Mouse (Mus musculus): ENCODE data around the gene Rbfox1.
A peak's percentile ranks its signal among the peaks of the same experiment; 100 is the strongest.

Gene Rbfox1

DNA sequence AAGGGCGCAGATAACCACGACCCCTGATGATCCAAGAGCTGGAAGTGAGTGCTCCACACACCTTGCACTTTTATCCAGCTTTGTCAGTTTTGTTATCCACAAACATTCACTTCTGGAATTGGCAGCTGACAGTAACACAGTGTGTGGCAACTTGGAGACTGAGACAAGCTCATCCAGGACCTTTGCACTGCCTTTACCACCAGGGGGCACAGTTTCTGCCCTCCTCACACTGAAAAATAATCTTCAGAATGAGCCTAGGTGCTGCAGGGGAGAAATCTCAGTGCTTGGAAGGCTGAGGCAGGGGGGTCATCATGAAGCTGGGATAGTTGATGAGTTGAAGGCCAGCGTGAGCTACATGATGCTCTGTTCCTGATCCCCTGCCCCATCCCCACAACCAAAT lies 570.2 kb downstream of the Rbfox1 start:
- peak; percentile 16 for DNase-seq (ENCODE audit: low read depth, low spot score)

DNA sequence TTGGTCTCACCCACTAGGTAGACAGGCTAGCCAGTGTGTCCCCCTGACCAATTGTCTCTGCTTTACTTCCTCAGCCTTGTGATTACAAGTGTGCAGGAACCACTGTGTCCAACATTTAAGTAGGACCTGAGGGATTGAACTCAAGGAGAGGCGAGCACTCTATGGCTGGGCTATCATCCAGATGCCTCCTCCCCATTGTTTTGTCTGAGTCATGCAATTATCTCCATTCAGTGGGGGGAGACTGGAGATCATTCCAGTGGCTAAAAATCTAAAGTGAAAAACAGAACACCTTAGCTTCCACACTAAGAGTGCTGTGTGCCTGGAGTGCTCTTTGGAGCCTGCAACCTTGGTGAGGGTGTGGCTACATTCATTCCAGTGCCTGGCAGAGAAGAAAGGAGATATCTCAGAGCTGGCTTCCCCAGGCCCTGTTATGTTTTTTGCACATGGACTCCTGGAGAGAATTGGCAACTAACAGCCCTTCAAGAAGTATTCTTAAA lies 594.0 kb downstream of the Rbfox1 start:
- peak; percentile 50 for DNase-seq (ENCODE audit: low read depth, low spot score)

DNA sequence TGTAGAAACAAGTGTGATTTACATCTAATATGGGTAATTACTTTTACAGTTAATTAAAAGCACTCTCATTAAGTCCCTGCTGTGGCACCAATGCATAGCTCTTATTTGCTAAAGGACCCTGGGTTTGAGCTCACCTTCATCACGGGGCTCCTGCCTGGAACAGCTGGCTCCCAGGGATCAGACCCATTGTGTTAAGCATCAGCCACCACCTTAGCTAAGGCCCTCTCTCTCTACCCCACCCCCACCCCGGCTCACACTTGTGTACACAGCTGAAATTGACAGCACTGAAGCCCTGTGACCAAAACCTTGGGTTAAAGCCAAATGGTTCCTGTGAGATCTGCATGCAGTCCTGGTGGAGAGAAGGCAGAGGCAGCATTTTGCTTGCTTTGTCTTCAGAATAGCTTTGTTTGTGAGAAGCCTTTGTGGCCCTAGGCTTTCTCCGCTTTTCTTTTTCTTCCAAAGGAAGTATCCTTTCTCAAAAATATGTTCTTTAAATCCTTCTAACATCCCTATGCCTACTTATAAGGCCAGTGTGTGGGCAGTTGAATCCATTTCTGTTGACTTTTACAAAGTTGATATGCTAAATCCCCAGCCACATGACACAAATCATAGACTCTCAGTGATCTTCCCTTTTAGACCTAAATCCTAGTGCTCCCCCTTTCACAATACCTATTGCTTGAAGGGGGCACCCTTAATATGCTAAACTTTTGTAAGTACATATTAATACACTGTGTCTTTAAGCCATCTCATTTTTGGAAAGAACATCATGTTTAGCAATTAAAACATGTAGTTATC lies 594.7 kb downstream of the Rbfox1 start:
- peak; percentile 45 for DNase-seq (ENCODE audit: low read depth, low spot score)

DNA sequence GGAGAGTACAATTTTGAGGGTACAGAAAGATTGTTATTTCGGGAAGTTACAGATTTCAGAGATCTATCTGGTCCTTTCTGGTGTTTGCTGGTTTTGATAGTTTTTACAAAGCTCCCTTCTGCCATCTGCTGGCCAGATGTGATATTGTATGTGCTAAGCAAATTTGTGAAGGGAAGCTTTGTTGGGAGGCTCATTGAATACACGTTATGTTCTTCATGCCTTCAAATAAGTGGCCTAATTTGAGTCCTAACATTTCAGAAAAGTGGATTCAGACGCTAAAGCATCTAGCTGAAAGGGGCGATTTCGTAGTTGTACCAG lies 595.2 kb downstream of the Rbfox1 start:
- DNase-seq (ENCODE audit: low read depth, low spot score): peak; percentile 83

DNA sequence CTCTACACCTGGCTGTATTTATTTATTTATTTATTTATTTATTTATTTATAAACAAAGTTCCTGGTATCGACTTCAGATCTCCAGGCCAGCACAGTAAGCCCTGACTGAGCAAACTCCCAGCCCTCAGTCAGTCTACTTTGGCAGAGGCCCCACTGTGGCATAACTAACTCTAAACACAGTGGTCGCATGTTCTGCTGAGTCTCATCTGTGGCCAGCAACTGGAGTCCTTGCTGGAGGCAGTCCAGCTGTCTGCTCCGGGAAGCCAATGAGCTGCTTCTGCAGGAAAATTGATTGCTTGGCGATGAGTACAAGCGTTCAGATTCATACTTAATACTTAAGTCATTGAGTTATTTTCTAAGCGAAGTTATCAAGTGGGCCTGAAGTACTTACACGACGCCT lies 598.5 kb downstream of the Rbfox1 start:
- DNase-seq (ENCODE audit: low read depth, low spot score): no peak

DNA sequence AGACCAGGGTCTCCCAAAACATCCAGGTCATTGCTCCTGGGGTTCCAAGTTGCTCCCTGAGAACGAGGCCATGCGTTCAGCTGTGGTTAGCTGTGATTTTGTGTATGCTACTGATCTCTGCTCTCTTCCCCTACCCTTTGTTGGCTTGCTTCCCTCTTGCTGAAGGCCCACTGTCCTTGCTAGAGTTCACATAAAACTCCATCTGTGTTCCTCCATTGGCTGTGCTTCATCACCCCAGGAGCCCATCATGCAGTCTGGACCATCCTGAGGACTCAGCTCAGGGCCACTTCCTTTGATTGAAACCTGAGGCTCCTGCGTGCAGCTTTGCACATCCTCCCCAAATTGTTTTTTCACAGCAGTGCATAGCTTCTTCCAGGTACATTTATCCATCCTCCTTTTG lies 600.5 kb downstream of the Rbfox1 start:
- DNase-seq (ENCODE audit: low read depth, low spot score): no peak

DNA sequence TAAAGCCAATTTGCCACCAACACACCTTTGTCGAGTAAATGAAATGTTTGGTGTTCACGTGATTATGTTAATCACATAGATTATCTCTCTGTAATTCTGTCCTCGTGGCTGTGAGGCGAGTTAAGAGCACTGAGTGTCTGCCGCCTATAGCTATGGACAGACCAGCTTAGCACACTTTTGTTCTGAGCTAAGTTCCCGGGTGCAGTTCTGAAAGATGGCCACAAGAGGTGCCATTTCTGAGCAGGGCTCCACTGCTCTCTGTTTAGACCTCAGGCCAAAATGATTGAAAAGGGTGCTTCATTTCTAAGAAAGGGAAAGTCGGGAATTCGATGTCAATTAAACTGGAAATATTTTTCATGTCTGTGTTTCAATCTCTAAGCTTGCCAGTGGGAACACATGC lies 617.1 kb downstream of the Rbfox1 start:
- DNase-seq (ENCODE audit: low read depth, low spot score): peak; percentile 31

DNA sequence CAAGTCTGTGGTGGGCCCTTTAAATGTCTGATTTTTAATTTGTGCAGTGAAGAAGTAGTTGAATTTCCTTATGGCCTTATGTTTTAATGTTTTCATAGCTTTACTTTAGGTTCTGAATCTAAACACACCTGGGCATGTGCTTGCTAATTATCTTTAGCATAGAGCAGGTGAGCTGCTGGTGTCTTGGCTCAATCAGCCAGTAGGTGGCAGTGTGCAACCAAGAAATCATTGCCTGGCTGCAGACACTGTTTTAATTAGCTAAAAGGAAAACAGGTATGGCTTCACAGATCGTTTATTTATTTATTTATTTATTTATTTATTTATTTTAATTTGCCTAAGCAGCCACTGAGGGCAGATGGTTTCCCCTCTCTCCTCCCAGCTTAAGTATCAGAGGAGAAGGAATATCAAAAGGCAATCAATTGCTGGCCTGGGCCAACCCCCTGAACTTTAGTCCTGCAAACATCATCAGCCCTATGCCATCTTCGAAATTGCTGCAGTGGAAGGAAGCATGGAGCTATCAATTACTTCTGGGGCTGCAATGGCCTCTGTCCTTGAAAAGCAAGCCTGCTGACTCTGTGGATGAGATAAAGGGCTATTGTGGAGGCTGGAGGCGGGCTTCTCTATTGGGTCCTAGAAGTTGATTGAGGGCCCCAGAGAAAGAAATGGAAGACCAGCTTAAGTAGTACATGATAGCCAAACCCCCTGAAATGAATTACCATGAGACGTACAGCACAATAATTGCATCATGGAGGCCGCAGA lies 618.6 kb downstream of the Rbfox1 start:
- peak; percentile 57 for DNase-seq (ENCODE audit: low read depth, low spot score)

DNA sequence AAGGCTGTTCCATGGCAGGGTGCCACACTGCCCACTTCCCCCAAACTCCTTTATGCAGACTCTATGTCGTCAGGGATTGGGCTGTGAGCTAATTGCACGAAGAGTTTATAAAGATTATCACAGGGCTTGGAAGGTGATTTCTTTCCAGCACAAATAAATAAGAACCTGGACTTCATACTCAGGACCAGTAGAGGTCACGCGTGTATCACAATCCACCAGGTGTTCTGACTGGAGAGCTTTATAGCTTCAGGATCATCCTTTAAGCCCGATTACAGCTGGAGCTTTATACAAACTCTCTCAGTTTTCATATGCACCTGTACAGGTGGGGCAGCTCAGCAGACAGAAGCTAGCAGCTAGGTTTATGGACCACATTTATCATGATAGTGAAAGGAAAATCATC lies 623.8 kb downstream of the Rbfox1 start:
- peak; percentile 29 for DNase-seq (ENCODE audit: low read depth, low spot score)

DNA sequence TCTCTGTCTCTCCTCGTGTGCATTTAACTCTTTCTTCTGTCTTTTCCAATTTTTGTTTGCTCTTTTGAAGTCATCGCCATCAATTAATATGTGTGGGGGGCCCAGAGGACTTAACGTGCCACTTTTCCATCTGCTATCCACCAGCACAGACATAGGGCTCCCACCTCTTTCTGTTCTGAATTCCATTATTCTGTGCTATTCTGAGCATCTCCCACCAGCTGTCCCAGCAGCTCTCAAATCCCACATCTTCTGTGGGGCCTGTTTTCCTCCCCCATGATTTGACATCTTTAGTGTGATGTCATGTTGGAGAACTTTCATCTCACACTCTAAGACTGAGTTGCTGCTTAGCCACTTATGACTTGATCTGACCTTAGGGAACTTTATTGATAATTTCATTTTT lies 634.3 kb downstream of the Rbfox1 start:
- no peak for DNase-seq (ENCODE audit: low read depth, low spot score)

DNA sequence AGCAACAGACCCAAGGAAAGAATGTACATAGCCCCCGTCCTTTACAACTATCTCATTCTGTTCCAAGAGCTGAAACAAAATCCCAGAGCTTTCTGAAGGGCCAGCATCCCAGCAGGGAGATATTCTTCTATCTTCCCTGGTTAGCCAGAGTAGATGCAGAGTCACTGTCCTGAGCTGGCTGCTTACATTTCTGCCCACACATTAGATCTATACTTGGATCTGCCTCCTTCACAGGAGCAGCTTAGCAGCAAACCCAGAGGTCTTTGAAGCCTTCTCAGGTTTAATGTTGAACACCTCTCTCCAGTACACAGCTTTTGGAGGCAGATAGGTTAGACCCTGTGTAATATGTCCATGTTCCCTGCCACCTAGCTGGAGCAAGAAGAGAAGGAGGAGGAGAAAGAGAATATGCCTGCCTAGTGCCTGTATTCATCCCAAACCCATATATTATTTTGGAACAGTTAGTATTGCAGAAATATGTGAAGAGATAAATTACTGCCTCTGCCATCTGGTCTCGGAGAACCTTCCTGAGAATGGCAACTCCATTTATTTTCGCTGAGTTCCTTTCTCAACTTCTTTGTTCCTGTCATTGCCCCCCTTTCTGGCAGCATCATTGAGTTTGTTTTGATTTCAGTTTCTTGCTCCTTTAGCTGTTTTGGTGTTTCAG lies 640.5 kb downstream of the Rbfox1 start:
- DNase-seq (ENCODE audit: low read depth, low spot score): no peak

DNA sequence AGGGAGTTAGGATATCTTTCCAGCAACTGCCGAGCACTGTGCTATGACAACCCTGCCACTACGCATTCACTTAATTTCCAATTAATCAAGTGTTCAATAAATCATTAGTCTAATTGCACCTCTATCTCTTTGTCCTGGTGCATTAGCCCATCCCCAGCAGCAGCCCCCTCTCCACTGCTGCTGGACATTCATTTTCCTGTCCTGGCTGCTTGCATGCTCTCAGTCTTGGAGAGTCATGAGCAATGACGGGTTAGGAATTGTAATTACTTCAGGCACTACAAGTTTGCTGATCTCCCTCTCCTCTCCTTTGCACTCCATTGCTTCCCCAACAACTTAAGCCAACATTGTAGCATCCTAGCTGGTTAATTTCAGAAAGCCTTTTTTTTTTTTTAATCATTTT lies 646.3 kb downstream of the Rbfox1 start:
- DNase-seq (ENCODE audit: low read depth, low spot score): no peak

DNA sequence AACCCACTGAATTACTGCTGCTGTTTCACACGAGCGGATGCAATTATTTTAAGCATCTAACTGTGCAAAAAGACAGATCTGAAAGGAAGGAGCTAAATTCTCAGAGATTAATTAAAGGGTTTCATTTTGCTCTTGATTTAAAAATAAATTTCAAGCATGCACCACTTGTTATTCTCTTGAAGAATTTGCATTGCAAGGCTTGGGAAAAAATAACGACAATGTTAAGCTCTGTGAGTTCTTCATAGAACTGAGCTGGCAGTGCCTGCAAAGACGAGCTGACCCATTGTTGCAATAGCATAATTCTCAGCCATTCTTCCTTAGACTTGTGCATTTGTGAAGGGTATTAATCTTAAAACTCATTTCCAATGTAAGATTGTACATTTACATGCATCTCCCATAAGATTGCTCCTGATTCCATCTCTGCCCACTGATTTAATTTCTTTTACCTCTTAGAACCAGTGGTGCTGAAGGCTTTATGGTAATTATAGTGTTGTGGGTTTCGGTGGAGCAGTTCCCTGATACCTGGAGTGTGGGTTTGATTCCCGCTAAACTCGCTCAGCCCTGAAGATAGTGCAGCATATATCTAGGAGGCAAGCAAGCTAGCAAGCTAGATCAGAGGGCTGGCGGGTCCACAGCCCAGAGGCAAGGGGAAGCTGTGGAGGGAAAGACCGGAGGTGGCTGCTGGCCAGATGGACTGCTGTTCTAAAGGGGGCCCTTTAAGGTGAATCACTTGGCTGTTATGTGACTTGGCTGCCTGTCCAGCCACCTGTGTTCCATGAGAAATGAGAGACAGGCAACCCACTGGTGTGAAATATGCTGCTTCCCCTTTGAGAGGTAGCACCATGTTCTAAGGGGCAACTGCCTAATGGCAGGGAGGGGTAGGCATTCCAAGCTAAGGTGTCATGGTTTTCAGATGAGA lies 647.2 kb downstream of the Rbfox1 start:
- DNase-seq (ENCODE audit: low read depth, low spot score): no peak

DNA sequence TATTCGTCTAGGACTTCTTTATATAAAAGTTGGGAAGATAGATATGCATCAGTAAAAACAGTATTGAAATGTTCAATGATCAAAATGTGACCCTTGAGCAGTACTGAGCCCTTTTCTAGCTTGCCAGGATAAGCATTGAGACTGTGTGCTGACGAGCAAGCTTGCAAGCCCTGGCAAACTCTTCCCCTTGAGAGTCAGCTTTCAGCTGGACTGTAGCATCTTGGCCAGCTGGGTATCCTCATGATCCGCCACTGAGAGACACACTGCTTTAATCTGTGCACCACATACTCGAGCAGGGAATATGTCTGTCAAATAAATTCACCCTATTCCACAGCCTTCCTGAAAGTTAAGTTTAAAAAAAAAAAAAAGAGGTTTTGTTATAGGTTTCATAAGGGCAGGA lies 670.6 kb downstream of the Rbfox1 start:
- DNase-seq (ENCODE audit: low read depth, low spot score): no peak

DNA sequence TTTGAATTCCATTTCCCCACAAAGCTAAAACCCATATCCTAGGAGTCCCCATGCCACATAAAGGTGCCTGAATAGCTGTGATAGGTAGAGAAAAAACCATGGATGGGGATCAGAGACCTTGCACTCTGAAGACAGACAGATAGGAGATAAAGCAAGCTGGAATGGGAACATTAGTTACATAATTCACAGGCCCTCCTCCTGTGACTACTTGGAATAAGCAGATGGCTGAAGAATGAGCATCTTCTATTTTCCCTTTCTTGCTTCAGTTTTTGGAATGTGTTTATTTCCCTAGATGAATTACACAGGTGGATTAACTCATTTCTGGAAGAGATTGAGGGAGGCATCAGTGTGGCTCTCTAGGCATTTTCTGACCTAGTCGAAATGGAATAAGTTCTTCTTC lies 672.6 kb downstream of the Rbfox1 start:
- DNase-seq (ENCODE audit: low read depth, low spot score): no peak

DNA sequence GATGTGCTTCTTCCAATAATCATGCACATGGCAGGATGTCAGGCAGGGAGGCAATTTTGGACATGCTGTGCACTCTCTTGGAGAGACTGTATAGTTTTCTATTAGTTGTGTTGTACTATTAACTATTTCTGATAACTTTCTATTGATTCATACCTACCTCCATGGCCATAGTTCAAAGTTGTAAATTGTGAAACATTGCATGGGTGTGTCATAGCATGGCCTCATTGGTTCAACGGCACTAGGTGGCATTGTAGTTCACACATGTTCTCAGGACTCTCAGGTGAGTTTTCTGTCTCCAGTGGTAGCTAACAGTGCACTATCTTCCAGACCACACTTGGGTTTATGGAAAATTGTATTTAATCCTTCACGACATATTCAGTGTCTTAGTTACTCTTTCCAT lies 699.5 kb downstream of the Rbfox1 start:
- DNase-seq (ENCODE audit: low read depth, low spot score): no peak

DNA sequence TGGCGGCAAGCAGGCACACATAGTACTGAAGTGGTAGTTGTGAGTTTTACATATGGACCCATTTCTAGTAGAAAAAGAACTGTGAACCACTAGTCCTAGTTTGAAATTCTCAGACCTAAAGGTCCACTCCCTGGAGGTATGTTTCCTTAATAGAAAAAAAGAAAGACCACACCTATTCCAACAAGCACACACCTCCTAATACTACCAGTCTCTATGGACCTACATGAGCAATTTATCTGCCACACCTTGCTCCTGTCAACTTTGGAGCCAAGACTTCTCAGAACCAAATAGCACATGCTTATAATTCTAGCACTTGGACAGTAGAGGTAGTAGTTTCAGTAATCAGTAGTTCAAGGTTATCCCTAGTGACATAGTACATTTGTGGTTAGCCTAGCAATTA lies 700.0 kb downstream of the Rbfox1 start:
- no peak for DNase-seq (ENCODE audit: low read depth, low spot score)

DNA sequence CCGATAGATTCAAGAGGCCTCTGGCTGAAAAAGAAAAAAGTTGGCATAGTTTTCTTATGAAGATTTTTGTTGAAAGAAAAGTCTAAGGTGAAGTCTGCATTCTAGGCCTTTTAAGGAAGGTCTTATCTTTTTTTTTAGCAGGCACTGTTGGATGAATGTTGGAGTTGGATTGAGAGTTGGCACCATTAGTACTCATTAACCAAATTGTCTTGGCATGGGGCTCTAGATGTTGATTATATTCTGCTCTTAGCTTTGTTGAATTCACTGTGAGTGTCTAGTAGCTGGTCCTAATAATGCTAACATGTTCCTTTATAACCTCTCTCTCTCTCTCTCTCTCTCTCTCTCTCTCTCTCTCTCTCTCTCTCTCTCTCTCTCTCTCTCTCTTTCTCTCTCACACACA lies 731.4 kb downstream of the Rbfox1 start:
- no peak for DNase-seq (ENCODE audit: low read depth, low spot score)

DNA sequence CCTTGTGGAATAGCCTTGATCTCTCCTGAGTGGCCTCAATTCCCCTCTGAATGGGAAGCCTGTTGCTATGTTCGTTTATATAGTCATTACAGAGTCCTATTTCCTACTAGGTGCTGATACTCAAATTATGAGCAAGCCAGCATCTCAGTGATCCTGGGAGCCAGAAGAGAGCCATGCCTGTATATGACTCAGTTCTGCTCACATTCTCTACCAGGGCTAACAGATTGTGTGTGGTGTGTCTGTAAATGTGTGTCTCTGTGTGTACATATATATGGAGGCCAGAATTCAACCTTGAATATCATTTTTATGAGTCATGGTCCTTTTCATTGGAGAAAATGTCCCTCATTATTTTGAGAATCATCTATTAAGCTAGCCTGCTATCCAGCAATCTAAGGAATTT lies 755.2 kb downstream of the Rbfox1 start:
- DNase-seq (ENCODE audit: low read depth, low spot score): no peak

DNA sequence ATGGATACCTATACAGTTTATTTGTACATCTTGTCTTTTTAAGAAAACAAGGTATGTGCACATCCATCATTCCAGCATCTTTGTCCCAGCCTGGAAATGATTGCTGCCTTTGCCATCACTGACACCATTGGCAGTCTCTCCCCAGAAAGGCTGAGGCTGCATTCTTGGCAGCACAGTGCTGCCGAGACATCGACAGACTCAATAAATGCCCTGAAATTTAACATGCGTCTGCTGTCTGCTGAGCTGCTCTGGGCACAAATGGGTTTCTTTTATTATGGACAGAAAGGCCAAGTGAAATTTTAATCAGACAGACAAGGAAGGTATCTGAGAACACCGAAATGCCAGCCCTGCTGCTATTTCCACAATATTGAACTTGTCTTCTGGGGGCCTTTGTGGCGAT lies 761.8 kb downstream of the Rbfox1 start:
- no peak for DNase-seq (ENCODE audit: low read depth, low spot score)

DNA sequence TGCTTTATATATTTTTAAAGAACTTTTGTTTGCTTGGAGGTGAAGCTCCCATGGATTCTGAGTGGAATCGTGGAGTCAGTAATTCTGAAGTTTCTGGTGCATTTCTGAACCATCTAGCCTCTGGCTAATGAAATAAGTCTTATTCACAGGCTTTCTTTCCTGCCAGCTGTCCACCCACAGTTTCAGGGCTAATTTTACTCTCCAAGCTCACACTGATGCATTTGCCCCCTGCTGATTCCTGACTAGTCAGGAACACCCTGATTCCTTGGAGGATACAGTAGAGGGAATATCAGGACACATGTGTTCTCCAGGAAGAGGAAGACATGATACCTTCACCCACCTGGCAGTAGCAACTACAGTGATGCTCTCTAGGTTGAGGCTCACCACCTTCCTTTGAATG lies 763.6 kb downstream of the Rbfox1 start:
- DNase-seq (ENCODE audit: low read depth, low spot score): no peak

DNA sequence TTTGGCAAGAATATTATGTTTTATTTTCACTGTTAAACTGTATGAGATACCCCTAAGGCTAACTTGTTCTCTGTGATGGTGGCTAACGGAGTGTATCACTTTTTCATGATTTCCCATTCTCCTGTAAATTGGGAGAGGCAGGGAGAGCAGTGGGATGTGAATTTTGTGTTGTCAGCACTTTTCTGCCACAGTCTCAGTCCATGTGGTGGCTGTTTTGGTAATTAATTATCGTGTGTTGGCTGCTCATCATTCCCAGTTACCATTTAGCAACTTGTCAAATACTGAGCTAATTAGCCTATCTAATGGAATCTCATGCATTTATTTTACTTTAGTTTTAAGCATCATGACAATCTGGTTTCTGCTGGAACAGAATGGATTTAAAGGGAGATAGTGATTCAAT lies 773.4 kb downstream of the Rbfox1 start:
- DNase-seq (ENCODE audit: low read depth, low spot score): no peak

Data from 3T3-L1 (cell line).